Comparison of ENCODE assay signal across 8 mouse cellular contexts in the genomic region with DNA sequence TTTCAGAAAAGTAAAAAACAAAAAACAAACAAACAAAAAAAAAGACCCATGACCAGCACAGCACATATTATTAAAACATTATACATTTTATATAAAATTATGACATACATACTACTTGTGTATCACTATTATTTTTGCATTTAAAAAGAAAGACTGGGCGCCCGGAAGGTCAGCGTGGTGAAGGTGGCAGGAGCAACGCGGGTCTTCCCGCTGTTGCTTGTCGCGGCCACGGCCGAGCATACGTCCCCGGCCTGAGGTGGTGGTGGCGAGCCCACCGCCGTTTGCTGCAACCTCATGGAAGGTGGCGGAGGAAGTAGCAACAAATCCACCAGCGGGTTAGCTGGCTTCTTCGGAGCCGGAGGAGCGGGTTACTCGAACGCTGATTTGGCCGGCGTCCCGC. TPM values are rescaled to one million over a fixed set of nuclear protein-coding genes. Genes with fewer than 3 reads are reported as not detected.
DNase-seq lines count a peak whose midpoint lies in the region; ATAC-seq lines count a peak whose summit lies in the region.
"Not testable (repeated sequence)": the region's sequence is repeated elsewhere in the genome, so short reads cannot be mapped to it uniquely, and the experiment has no call there.

A gene (plus strand): TSS at position 172 of the 400 bp plus-strand sequence.

- H3K4me1 ChIP-seq in ES-E14 (ENCODE audit: control insufficient read depth in 2 of 2, insufficient read depth in 2 of 2, low read length in 2 of 2, poor library complexity in 1 of 2); limb, embryonic 10.5 days; neural tube, embryonic 11.5 days (ENCODE audit: control insufficient read depth, insufficient read depth, low read length): not testable (repeated sequence)

- not testable (repeated sequence) for H3K27ac ChIP-seq in ES-E14 (ENCODE audit: insufficient read depth, low read depth, low read length, poor library complexity, severe bottlenecking); limb, embryonic 10.5 days; neural tube, embryonic 11.5 days (ENCODE audit: low read depth, low read length)

- not testable (repeated sequence) for ATAC-seq in neural tube, embryonic 11.5 days (ENCODE audit: insufficient read depth, low FRiP score, low TSS enrichment)

- not testable (repeated sequence) for DNase-seq in ES-E14 (ENCODE audit: low read depth, low spot score); adrenal gland, postnatal 4 days (ENCODE audit: low spot score in 2 of 2); frontal cortex, adult 2 months (ENCODE audit: extremely low spot score in 1 of 2, low spot score in 1 of 2); heart, adult 18-20 months; heart, postnatal 4 days; layer of hippocampus, postnatal 14 days (ENCODE audit: low spot score in 2 of 2); limb, embryonic 10.5 days (ENCODE audit: low spot score); neural tube, embryonic 11.5 days (ENCODE audit: low spot score)

- not testable (repeated sequence) for H3K4me2 ChIP-seq in neural tube, embryonic 11.5 days (ENCODE audit: low read depth)

- not testable (repeated sequence) for H3K27me3 ChIP-seq in limb, embryonic 10.5 days (ENCODE audit: low read depth, poor library complexity, severe bottlenecking); neural tube, embryonic 11.5 days (ENCODE audit: control insufficient read depth, insufficient read depth, low read length)

- in situ Hi-C loops in ES-E14 (cut with MboI; ENCODE audit: low sequenced_read_pairs in 2 of 2, unreplicated experiment in 2 of 2) = not testable (repeated sequence)

- not testable (repeated sequence) for H3K36me3 ChIP-seq in ES-E14 (ENCODE audit: control insufficient read depth, insufficient read depth, low read length, poor library complexity, severe bottlenecking); limb, embryonic 10.5 days; neural tube, embryonic 11.5 days (ENCODE audit: control insufficient read depth, insufficient read depth, low read length)

- 89% methylated on average over 12 of the region's 25 CpGs for WGBS in limb, embryonic 10.5 days
- WGBS in neural tube, embryonic 11.5 days = 91% methylated on average over 10 of the region's 25 CpGs

- not testable (repeated sequence) for H3K9ac ChIP-seq in ES-E14 (ENCODE audit: insufficient read depth, low read depth, low read length, poor library complexity, severe bottlenecking); neural tube, embryonic 11.5 days (ENCODE audit: low read length)

- H3K9me3 ChIP-seq in ES-E14 (ENCODE audit: control insufficient read depth, insufficient read depth, low read depth, low read length); limb, embryonic 10.5 days (replicated peaks); neural tube, embryonic 11.5 days (ENCODE audit: control insufficient read depth, low read length): not testable (repeated sequence)

- not testable (repeated sequence) for H3K4me3 ChIP-seq in ES-E14 (ENCODE audit: insufficient read depth in 1 of 2, low read depth in 1 of 2, low read length in 2 of 2, poor library complexity in 1 of 2, severe bottlenecking in 1 of 2); limb, embryonic 10.5 days; neural tube, embryonic 11.5 days (ENCODE audit: low read depth, low read length)

RNA-seq across cellular contexts. Expression of the gene that starts here (rescaled TPM):
- 25.8 and 26.8 TPM in 2 replicates for total RNA-seq in ES-E14 (2012; rRNA removed)
- total RNA-seq in adrenal gland, postnatal 4 days (2021) = 10 to 100 TPM; 74.6 to 87.8 TPM
- 7.9 and 11.3 TPM in 2 replicates for polyA plus RNA-seq in frontal cortex, adult 2 months (2012; rRNA removed)
- 100 to 1,000 TPM; 149 to 195 TPM for total RNA-seq in heart, adult 18-20 months (2021)
- total RNA-seq in heart, postnatal 4 days (2021) = 100 to 1,000 TPM; 134 to 144 TPM
- 10 to 100 TPM; 12.9 to 46.6 TPM for total RNA-seq in layer of hippocampus, postnatal 14 days (2021)
- 14.7 and 16.1 TPM in 2 replicates for polyA plus RNA-seq in limb, embryonic 10.5 days (2016; fragmentation: Nextera tagmentation; extraction: Ambion mirVana)
- polyA plus RNA-seq in neural tube, embryonic 11.5 days (2014; fragmentation: Nextera tagmentation; extraction: Ambion mirVana) = 2.4 and 16.1 TPM in 2 replicates
